Mouse (Mus musculus): ENCODE data around the gene 9530053A07Rik.
A peak's percentile ranks its signal among the peaks of the same experiment; 100 is the strongest.

DNA sequence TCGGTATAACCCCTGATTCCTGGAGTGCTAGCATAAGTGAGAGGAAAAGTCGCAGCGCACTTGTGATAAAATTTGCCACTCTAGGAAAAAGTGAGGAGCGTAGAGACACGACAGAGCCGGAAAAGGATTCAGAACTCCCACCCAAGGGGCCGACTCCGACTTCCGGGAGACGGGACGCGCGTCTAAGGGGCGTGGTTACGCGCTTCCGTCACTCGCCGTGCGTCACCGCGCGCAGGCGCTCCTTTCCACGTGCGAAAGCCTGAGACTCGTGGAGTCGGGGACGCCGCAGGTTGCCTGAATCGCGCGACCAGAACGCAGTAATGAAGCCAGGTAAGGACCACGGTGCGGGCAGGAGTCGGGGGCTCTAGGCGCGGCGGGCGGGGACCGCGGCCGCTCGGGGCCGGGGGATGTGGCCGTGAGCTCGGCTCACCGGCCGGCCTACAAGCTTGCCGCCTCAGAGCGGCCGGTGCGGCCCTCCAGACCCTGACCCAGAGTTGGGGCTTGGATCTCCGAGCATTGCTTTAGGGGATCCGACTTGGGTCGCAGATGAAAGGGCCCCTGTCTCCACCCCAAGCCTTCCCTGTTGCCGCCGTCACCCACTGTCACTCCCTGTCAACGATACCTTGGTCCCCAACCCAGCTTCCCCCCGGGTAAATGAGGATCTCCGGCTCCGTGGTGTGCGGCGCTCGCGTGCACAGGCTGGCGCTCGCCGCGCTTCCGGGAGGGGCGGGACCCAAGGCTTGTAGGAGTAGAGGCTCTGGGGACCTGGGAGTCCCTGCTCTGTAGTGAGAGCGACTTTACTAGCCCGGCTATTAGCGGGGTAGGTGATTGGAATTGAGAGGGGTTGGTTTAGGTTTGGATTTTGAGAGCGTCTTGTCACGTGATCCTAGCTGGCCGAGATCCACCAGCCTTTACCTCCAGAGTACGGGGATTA, 40.5 kb downstream of the 9530053A07Rik start, which contains the start of gene Fbl:
- TF ChIP-seq POLR2A (IDR thresholded peaks at IDR 0.05; ENCODE audit: low read depth, low read length) (peak; percentile 31), CTCF (conservative IDR thresholded peaks at IDR 0.05; ENCODE audit: insufficient read depth, insufficient read length, low read depth, low read length) (no peak)
